Mouse (Mus musculus) liver, embryonic 15.5 days (tissue): ENCODE measurements around the gene Rrbp1. TPM values are rescaled to one million over a fixed set of nuclear protein-coding genes. Genes with fewer than 3 reads are reported as not detected.

Experiments
- ATAC-seq: fragments of 200-750 bp; cut with Nextera tagmentation; 2 replicates; pipeline ENCODE4 v1.8.0; 2017; ENCODE audit warnings: moderate number of reproducible peaks, mild to moderate bottlenecking, moderate library complexity; ENCODE audit not compliant: insufficient read depth
- H3K27ac ChIP-seq: fragments of 300-500 bp; sonication (generic); replicated peaks from 2 replicates; pipeline ENCODE4 v1.5.1; 2015; ENCODE audit warnings: mild to moderate bottlenecking, inconsistent platforms
- H3K27me3 ChIP-seq: fragments of 300-500 bp; sonication (generic); 2 replicates; pipeline ENCODE4 v1.6.1; 2015; ENCODE audit warnings: mild to moderate bottlenecking, inconsistent platforms
- H3K36me3 ChIP-seq: fragments of 300-500 bp; sonication (generic); replicated peaks from 2 replicates; pipeline ENCODE4 v1.6.1; 2015; ENCODE audit warnings: moderate library complexity, mild to moderate bottlenecking, inconsistent platforms
- H3K4me1 ChIP-seq: fragments of 300-500 bp; sonication (generic); replicated peaks from 2 replicates; pipeline ENCODE4 v1.6.1; 2015; ENCODE audit warnings: inconsistent platforms
- H3K4me2 ChIP-seq: fragments of 300-500 bp; sonication (generic); 2 replicates; pipeline ENCODE4 v1.6.1; 2015; ENCODE audit warnings: moderate library complexity, mild to moderate bottlenecking, inconsistent platforms
- H3K4me3 ChIP-seq: fragments of 300-500 bp; sonication (generic); replicated peaks from 2 replicates; pipeline ENCODE4 v1.5.1; 2015; ENCODE audit warnings: mild to moderate bottlenecking, inconsistent platforms
- H3K9ac ChIP-seq: fragments of 300-500 bp; sonication (generic); 2 replicates; pipeline ENCODE4 v1.6.1; 2015; ENCODE audit warnings: moderate library complexity, mild to moderate bottlenecking, inconsistent platforms
- H3K9me3 ChIP-seq: fragments of 300-500 bp; sonication (generic); replicated peaks from 2 replicates; pipeline ENCODE4 v1.6.1; 2016; ENCODE audit warnings: inconsistent platforms
- WGBS: fragments of 180-500 bp; shearing (Covaris S2); methylation state at CpG from one replicate; pipeline ENCODE4 v1.1.7; 2015; ENCODE audit warnings: mixed read lengths; ENCODE audit not compliant: insufficient replicate concordance; 5-methylcytosine and 5-hydroxymethylcytosine counted together
- polyA plus RNA-seq: library from polyadenylated mRNA; unstranded; fragments of >200 nt; fragmentation: Nextera tagmentation; extraction: Ambion mirVana; gene quantifications from 2 replicates; pipeline ENCODE4 v1.2.1, GENCODE M21; 2015

Gene Rrbp1
- polyA plus RNA-seq, 1 experiment from 2014 or later, result 58.9 TPM

DNA sequence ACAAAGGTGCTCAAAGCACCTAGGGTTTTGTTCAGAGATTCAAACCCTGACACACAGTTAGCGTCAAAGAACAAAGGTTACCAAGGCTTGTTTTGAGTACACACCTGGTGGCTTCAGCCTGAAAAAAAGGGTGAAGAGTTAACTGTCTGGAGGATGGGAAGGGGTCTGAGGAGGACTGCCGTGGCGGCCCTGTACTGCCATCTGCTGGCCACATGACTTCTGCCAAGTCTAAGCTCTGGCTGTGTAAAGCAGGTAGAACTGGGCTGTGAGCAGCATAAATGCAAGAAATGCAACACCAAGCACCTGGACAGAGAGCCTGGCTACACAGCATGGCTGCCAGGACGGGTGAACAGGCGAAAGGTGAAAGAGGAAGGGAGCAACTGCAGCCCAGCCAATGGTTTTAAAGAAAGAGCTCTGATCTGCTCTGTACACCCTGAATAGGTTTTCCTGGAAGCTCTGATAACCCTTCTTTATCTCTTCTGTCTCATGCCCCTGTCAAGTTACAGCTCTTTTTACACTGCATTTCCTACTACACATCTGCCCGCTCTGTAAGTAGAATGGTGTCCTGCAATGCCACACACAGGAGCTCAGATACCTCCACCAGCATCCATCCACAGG is 30.2 kb downstream of the Rrbp1 start:
- 28% methylated on average over 6 of the region's 6 CpGs for WGBS
- peak; percentile 77 for ATAC-seq
- peaks cover 50% of the 10 kb centered on the region for H3K36me3 ChIP-seq
- no peaks in the 10 kb centered on the region for H3K9me3 ChIP-seq
- H3K27me3 ChIP-seq, result no peaks in the 10 kb centered on the region
- no peak overlapping the region for H3K4me3 ChIP-seq
- peak overlapping the region; percentile 52 for H3K4me2 ChIP-seq
- H3K9ac ChIP-seq, result no peak overlapping the region
- H3K27ac ChIP-seq, result 0 out of 2 replicates have a peak overlapping the region, but pooled peaks have one; percentile 10
- peaks cover 38% of the 10 kb centered on the region for H3K4me1 ChIP-seq

DNA sequence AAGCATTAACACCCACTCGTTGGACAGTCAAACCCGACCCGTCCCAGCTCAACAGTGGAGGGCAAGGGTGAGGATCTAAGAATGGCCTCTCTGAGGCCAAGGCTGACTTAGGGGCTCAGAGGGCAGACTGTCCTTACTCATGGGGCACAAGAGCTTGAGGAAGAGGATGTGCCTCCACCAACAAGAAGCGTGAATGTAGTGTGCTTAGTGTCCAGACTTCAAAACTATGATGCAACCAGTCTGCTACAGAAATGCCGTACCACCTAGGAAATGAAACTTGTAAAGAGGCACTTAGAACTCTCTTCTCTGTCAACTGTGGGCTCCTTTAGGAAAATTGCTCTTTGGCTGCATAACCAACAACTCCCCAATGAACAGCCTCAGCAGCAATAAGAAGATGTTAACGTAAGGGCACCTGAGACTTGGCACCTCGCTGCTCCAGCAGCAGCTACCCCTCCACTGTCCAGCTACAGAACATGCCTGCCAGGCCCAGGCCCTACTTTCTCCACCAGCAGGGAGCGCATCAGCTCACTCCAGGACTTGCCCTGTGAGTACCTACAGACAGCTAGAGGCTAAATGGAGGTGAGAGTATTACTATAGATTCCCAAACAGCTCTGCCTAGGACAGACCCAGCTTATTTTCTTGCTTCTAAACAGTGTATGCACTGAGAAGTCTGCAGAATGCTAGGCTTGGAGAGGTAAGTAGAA is 32.5 kb downstream of the Rrbp1 start:
- 78% methylated on average over 8 of the region's 8 CpGs for WGBS
- no peaks in the 10 kb centered on the region for H3K9me3 ChIP-seq
- H3K4me1 ChIP-seq, result peaks cover 38% of the 10 kb centered on the region
- no peak overlapping the region for H3K9ac ChIP-seq
- no peak overlapping the region for H3K4me2 ChIP-seq
- no peak for ATAC-seq
- H3K36me3 ChIP-seq, result peaks cover 46% of the 10 kb centered on the region
- no peak overlapping the region for H3K27ac ChIP-seq
- H3K27me3 ChIP-seq, result no peaks in the 10 kb centered on the region
- H3K4me3 ChIP-seq, result no peak overlapping the region

DNA sequence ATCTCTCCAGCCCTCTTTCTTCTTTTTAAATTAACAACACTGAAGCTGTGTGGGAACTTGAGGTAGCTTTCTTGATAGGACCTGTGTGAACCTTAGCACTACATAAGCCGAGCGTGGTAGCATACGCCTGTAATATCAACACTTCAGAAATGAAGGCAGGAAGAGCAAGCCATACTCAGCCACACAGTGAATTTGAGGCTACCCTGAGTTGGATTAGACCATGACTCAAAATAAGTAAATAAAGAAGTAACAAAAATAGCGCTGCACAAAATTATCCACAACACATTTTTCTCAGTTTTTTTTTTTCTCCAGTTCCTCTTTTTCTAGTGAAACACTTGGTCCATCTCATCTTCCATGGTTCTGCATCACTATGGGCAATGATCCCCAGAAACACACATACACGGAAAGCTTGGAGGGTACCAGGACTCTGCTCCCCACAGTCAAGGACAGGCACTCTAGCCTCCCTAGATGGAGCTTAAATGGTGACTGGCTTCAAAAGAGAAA is 35.9 kb downstream of the Rrbp1 start:
- H3K4me2 ChIP-seq, result no peak overlapping the region
- peaks cover 17% of the 10 kb centered on the region for H3K4me1 ChIP-seq
- no peak overlapping the region for H3K4me3 ChIP-seq
- H3K9ac ChIP-seq, result no peak overlapping the region
- no peaks in the 10 kb centered on the region for H3K27me3 ChIP-seq
- H3K9me3 ChIP-seq, result no peaks in the 10 kb centered on the region
- H3K27ac ChIP-seq, result no peak overlapping the region
- ATAC-seq, result no peak
- H3K36me3 ChIP-seq, result peaks cover 65% of the 10 kb centered on the region
- WGBS, result 73% methylated on average over 5 of the region's 5 CpGs

DNA sequence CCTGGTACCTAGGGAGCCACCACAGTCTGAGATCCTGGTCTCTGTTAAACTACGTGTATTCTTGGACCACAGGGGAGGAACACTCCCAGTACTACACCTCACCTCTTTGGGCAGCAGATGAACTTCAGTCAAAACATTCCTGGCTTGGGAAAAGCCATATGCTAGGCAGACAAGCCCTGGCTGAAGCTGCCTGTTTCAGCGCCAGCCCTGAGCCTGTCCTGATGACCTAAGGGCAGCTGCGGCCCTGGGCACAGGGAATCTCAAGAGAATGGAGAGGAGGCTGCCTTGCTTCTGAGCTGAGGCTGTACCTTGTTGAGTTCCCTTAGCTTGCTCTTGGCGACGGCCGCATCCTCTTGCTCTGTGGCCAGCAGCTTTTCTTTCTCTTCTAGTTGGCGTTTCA is 37.9 kb downstream of the Rrbp1 start:
- Histone ChIP-seq H3K4me2 (no peak overlapping the region), H3K27ac (no peak overlapping the region), H3K9ac (no peak overlapping the region), H3K4me1 (peaks cover 6% of the 10 kb centered on the region), H3K4me3 (no peak overlapping the region), H3K9me3 (no peaks in the 10 kb centered on the region), H3K36me3 (peaks cover 86% of the 10 kb centered on the region), H3K27me3 (no peaks in the 10 kb centered on the region)
- 78% methylated on average over 7 of the region's 7 CpGs for WGBS
- ATAC-seq, result no peak

DNA sequence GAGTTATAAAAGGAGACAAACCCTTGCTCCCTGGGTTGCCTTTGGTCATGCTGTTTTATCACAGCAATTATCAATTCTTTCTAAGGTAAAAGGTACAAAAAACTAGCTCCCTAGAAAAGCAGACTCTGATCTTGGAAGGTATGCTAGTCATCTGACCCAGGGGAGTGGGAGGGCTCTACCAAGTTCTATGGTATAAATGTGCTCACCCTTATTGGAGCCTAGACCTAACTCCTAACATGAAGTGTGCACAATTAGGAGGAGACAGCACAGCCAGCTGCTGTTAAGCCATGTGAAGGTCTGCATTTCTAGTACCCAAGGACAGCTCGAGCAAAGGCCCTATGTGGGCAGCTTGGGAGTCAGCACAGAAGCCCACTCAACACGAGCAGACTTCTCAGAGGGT is 39.2 kb downstream of the Rrbp1 start:
- Histone ChIP-seq H3K27me3 (no peaks in the 10 kb centered on the region), H3K36me3 (peaks cover 91% of the 10 kb centered on the region), H3K4me3 (no peak overlapping the region), H3K9ac (no peak overlapping the region), H3K4me1 (no peaks in the 10 kb centered on the region), H3K4me2 (no peak overlapping the region), H3K27ac (no peak overlapping the region), H3K9me3 (no peaks in the 10 kb centered on the region)
- ATAC-seq, result no peak
- 58% methylated on average over 2 of the region's 2 CpGs for whole genome bisulfite sequencing

DNA sequence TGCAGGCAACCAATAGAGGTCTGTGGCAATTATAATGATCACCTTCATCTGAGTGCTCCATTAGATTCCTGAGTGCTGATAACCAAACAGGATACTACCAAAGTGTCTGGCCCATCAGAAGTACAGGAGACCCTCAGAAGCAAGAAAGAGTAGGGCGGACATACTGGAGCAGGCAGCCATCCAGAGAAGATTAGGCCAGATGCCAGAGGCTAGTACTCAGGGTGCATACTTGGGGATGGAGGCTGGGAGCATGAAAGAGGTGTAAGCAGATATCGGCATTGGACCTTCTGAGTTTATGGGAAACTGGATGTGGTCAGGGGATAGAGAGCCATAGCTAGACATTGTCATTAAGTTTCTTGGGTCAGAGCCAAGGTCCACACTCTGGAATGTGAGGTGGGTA is 40.2 kb downstream of the Rrbp1 start:
- no peak for ATAC-seq
- Histone ChIP-seq H3K27ac (no peak overlapping the region), H3K4me2 (no peak overlapping the region), H3K27me3 (no peaks in the 10 kb centered on the region), H3K4me1 (no peaks in the 10 kb centered on the region), H3K9me3 (no peaks in the 10 kb centered on the region), H3K9ac (no peak overlapping the region), H3K36me3 (peaks cover 91% of the 10 kb centered on the region), H3K4me3 (no peak overlapping the region)
- WGBS, result 82% methylated on average over 2 of the region's 2 CpGs

DNA sequence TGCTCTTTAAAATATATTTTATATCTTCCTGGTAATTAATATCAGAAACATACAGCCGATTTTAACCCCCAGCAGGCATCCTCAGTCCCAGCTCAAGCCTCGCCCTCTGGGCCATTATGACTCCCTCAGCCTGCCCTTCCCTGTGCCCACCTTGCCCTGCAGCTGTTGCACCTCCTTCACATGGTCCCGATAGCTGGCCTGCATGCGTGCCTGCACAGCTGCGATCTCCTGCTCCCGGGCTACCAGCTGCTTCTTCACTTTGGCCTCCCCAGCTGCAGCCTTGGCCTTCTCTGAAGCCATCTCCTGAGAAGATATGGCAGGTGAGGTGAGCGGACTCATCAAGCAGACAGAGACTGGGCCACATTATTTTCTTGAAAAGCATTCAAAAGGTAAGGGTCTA is 41.8 kb downstream of the Rrbp1 start:
- no peaks in the 10 kb centered on the region for H3K27me3 ChIP-seq
- no peak overlapping the region for H3K9ac ChIP-seq
- H3K4me1 ChIP-seq, result no peaks in the 10 kb centered on the region
- no peak overlapping the region for H3K27ac ChIP-seq
- ATAC-seq, result no peak
- peaks cover 98% of the 10 kb centered on the region for H3K36me3 ChIP-seq
- H3K4me3 ChIP-seq, result no peak overlapping the region
- 71% methylated on average over 7 of the region's 7 CpGs for whole genome bisulfite sequencing
- no peak overlapping the region for H3K4me2 ChIP-seq
- no peaks in the 10 kb centered on the region for H3K9me3 ChIP-seq

DNA sequence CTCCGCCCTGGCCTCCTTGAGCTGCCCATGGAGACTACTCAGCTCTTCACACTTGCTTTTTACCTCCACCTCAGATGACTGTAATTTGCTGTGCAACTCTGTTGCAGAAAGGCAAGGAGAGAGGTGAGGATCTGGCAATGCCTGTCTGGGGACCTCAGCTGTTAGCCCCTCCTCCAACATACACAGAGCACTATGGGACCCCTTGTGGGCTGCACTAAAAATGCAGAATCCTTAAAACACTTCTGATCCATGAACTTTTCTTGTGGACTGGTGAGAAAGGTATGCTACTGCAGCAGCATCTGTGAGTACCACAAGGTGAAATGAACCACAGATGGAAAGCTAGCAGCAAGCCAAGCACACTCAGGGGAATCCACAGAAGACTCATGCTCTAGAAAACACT is 47.7 kb downstream of the Rrbp1 start:
- Histone ChIP-seq H3K9me3 (no peaks in the 10 kb centered on the region), H3K36me3 (peaks cover 81% of the 10 kb centered on the region), H3K9ac (no peak overlapping the region), H3K4me1 (no peaks in the 10 kb centered on the region; the same call in 1 of the 2 replicates), H3K27ac (no peak overlapping the region), H3K27me3 (no peaks in the 10 kb centered on the region), H3K4me3 (no peak overlapping the region), H3K4me2 (no peak overlapping the region)
- no peak for ATAC-seq
- WGBS, result 73% methylated on average over 1 of the region's 1 CpGs

DNA sequence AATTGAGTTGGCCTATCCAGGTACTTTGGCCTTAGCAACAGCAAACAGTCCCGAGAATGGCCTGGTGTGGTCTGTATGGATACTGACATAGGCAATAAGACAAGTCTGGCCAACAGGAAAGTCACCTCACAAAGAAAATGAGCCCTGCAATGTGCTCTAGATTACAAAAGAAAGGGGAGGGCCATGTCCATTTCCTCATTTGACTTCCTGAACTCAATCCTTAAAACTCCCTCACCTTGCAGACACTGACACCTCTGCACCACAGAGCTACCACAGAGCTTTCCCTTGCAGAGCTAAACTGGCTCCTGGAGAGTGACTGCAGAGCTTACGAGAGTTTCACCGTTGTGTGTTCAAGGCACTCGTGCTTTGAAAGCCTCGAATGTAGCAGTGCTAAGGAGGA is 48.9 kb downstream of the Rrbp1 start:
- H3K4me1 ChIP-seq, result no peaks in the 10 kb centered on the region; the same call in 1 of the 2 replicates
- no peaks in the 10 kb centered on the region for H3K27me3 ChIP-seq
- no peak overlapping the region for H3K27ac ChIP-seq
- no peak overlapping the region for H3K4me3 ChIP-seq
- no peak overlapping the region for H3K9ac ChIP-seq
- H3K4me2 ChIP-seq, result no peak overlapping the region
- H3K36me3 ChIP-seq, result peaks cover 81% of the 10 kb centered on the region
- H3K9me3 ChIP-seq, result no peaks in the 10 kb centered on the region
- WGBS, result 71% methylated on average over 5 of the region's 5 CpGs
- no peak for ATAC-seq

DNA sequence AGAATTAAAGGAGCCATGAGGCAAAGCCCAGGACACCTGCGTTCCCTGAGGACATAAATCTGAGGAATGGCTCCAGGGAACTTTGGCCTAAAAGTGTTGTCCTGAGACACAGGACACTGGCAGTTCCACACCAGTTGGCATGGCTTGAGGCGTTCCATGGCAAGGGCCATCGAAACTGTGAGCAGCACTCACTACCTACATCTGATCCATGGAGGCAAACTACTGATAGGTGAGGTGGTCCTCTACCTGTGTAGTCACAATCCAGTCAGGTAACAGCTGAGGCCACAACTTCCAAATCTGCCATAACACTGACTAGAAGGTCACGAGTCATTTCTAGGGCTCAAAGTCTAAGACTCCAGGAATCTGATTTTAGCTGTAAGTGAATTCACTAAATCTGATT is 55.3 kb downstream of the Rrbp1 start:
- no peak overlapping the region for H3K9ac ChIP-seq

DNA sequence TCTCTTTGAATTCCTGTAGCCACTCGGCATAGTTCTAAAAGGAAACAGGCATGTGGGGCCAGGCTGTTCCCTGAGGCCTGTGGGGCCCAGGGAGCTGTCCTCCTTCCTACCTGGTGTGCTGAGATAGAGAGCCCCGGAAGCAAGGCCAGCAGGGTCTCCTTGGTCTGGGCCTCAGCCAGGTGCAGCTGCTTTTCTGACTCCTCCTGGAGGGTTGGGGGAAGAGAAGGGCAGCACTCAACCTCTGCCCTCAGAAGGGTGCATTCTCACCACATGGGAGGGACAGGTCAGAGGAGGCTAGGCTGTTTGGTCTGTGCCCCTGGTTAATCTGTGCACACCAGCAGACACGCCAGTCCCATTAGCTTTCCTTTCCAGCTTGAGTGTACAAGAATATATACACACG is 56.1 kb downstream of the Rrbp1 start:
- Histone ChIP-seq H3K4me1 (no peaks in the 10 kb centered on the region), H3K27ac (no peak overlapping the region), H3K9me3 (no peaks in the 10 kb centered on the region), H3K36me3 (peaks cover 87% of the 10 kb centered on the region), H3K27me3 (no peaks in the 10 kb centered on the region), H3K9ac (no peak overlapping the region), H3K4me2 (no peak overlapping the region), H3K4me3 (no peak overlapping the region)
- no peak for ATAC-seq
- 77% methylated on average over 4 of the region's 4 CpGs for WGBS

More for the DNA sequence above, 55.3 kb downstream of the Rrbp1 start:
- no peak for ATAC-seq
- Histone ChIP-seq H3K36me3 (peaks cover 81% of the 10 kb centered on the region), H3K9me3 (no peaks in the 10 kb centered on the region), H3K4me3 (no peak overlapping the region), H3K27ac (no peak overlapping the region), H3K27me3 (no peaks in the 10 kb centered on the region), H3K4me1 (no peaks in the 10 kb centered on the region), H3K4me2 (no peak overlapping the region)
- 66% methylated on average over 4 of the region's 4 CpGs for WGBS
